Mouse (Mus musculus): ENCODE data around the gene BC053393.
"Not testable (repeated sequence)": the region's sequence is repeated elsewhere in the genome, so short reads cannot be mapped to it uniquely, and the experiment has no call there.

The BC053393 gene

DNA sequence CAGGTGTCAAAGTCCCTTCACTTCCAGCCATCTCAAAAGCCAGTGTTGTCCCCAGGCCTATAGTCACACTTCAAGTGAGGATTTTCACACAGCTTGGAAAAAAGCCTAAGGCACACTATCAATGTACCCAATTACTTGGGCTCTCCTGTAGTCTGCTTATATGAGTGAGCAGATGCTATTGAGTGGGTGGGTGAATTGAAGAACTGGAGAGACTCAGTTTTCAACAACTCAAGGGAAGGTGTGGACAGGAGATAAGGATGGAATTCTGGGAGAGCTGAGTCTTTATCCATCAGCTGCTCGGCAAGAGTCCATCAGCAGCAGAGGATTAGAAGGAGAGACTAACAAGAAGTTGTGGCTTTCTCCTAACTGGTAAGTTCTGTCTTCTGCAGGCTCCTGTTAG is at the start of gene BC053393:
Gene BC053393, plus strand, starts transcription at position 210 of the 400 bp plus-strand sequence.
- DNase-seq (ENCODE audit: low spot score in 2 of 2) = no peak

DNA sequence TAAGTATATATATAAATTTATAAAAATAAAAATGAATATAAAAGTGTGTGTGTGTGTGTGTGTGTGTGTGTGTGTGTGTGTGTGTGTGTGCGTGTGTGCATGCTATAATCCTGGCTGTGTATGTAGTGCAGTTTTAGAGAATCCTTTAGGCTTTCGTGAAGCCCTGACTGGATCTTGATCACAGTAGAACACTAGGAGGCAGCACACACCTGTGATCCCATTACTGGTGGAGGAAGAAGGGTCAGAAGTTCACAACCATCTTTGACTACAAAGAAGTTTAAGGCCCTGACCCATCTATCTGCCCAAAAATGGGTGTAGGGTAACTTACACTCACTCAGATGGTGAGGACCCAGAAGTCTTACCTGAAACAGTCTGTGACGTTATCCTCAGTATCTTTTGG is 48.6 kb upstream of the BC053393 start:
- DNase-seq (ENCODE audit: low spot score in 2 of 2) = no peak

DNA sequence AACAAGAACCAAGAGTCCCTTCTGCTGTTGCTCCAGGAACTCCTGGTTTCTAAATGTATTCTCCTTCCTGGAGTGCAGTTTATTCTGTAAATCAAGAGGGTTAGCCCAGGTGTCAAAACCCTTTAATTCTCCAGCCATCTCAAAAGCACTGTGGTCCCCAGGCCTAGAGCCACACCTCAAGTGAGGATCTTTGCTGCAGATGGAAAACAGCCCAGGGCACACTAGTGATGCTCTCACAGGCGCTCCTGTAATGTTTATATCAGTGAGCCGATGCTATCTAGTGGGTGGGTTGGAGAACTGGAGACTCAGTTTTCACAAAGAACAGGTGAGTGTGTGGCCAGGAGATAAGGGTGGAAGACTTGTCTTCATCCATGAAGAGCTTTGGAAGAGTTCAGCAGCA is 47.4 kb upstream of the BC053393 start, which contains the start of gene Gm12169:
Gene Gm12169, plus strand, starts transcription at position 301 of the 400 bp plus-strand sequence.
- DNase-seq (ENCODE audit: low spot score in 2 of 2) = no peak

DNA sequence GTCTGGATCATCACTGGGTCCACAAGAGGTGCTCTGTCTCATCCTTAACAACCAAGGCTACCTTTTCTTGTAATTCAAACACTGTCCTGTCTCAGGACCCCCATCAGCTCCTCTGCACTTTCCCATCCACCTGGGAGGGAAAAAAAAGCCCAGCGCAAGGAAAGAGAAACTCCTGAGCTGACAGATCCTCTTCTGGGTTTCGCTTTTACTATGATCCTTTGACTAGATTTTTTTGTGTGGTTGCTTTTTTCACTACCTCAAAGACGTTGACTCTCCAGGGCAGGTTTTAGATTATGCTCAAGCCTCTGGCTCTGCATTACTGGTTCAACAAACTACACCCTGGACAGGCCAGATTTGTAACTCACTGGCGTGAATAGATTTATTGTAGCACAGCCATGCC is 41.2 kb upstream of the BC053393 start:
- DNase-seq (ENCODE audit: low spot score in 2 of 2) = no peak

DNA sequence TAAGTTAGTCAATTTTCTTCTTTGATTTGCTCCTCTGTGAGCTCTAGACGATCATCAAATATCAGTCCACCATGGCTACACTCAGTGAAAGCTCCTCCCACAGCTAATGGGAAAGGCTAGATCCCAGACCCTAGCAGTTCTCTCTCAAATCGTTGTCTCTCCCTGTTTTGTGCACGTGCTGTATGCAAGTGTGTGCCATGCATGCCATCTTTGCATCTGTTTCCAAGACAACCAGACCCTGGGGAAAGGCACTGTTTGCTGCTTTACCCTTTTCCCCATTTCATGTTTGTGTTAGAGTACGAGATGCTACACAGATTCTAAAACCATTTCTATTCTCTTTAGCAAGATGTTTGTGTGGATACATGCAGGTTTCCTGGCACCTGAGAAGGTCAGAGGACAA is 34.4 kb upstream of the BC053393 start:
- DNase-seq (ENCODE audit: low spot score in 2 of 2) = no peak

DNA sequence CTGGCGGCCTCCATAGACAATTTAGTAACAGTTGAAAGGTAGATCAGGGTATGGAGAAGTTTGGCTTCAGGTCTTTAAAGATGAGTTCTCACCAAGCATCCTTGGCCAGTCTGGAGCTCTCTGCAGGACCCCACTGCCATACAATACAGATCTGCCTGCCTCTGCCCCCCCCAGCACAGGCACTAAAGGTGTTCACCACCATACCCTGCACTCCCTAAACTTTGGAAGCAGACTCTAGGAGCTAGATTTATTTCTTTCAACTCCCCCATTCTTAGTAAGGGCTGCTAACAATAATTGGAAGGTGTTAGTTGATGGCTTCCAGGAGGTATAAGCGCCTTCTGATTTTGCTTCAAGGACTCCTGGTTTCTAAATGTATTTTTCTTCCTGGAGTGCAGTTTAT is 27.8 kb upstream of the BC053393 start:
- no peak for DNase-seq (ENCODE audit: low spot score in 2 of 2)

DNA sequence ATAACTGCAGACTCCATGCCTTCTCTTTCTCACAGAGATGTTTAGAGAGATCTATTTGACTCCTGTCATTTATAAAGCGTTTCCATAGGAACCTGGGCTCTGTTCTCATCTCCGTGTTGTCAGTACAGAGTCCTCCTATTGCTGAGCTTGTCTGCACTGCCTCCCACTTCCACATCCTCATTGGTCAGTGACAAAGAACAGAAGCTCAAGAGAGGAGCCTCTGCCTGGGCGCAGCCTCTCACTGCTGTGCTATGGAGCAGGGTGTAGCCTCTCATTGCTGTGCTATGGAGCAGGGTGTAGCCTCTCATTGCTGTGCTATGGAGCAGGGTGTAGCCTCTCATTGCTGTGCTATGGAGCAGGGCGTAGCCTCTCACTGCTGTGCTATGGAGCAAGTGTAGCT is 21.6 kb upstream of the BC053393 start:
- DNase-seq (ENCODE audit: low spot score in 2 of 2) = no peak

DNA sequence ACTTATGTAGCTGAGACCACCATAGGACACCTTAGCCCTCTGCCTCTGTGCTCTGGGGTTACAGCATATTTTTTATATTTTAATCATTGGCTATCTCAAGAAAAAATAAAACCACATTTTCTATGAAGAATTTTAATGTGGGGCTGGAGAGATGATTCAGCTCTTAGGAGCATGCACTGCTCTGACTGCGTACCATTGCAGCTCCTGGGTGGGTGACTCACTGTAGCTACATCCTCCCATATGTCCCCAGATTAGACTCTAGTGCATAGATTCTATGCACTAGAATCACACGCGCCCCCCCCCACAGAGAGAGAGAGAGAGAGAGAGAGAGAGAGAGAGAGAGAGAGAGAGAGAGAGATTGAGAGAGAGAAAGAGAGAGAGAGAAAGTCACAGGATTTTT is 18.6 kb upstream of the BC053393 start:
- no peak for DNase-seq (ENCODE audit: low spot score in 2 of 2)

DNA sequence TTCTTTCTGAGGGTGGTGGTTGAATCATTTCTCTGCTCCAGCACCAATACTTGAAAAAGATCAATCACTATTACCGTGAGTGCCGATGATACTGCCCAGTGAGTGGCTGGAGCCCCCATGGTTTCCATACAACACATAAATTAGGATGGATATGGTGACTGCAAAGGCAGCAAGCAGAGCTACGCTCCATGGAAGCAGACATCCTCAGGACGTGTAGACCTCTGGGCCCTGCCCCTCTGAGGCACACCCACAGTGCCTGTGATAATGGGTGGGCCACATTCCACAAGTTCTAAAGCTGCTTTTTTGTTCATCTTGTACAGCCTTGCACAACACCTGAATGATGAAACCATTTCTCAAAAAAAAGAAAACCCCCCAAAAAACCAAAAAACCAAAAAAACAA is 10.2 kb upstream of the BC053393 start:
- no peak for DNase-seq (ENCODE audit: low spot score in 2 of 2)

DNA sequence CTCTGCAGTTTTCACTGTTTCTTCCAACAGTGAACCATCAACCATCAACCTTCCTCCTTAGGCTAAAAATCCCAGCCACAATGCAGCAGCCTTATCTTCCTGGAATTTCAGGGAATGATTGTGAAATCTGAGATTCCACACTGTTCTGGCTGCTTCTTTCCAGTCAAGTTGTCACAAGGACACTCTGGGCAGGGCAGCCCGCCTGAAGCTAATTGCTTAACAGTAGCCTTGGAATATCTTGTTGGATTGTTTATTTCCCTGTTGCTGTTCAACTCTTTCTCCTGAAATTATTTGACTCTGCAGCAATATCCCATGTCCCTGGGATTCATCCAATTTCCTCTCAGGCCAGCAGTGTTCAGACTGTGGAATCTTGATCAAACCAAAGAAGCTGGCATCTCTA is 6.7 kb upstream of the BC053393 start:
- DNase-seq (ENCODE audit: low spot score in 2 of 2) = no peak

DNA sequence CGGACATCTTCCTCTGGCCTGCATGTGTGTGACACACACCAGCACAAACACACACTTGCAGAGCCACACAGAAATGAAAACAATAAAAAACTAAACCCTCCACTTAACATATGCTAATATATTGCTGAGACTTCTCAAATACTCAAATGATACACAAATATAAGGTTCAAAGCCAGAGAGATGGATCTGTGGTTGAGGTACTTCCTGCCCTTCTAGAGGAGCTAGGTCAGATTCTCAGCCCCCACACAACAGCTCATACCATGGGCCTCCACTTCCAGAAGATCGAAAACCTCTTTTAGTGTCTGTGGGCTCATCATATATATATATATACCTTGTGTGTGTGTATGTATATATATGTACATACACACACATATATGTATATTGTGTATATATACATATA is 5.4 kb upstream of the BC053393 start:
- DNase-seq (ENCODE audit: low spot score in 2 of 2) = no peak

DNA sequence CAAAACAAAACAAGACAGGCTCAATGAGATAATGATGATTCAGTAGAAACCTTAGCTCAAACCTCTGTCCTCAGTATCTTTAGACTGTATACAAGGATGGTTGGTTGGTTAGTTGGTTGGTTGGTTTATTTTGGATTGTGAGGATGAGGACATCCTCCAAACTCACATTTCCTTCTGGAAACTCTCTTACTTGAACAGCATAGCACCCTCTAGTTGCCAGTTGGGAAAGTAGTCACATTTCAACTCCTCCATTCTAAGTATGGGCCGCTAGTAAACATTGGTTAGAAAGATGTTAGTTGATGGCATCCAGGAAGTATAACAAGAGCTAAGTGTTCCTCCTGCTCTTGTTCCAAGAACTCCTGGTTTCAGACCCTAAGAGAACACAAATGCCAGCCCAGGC is 2.2 kb upstream of the BC053393 start:
- no peak for DNase-seq (ENCODE audit: low spot score in 2 of 2)

DNA sequence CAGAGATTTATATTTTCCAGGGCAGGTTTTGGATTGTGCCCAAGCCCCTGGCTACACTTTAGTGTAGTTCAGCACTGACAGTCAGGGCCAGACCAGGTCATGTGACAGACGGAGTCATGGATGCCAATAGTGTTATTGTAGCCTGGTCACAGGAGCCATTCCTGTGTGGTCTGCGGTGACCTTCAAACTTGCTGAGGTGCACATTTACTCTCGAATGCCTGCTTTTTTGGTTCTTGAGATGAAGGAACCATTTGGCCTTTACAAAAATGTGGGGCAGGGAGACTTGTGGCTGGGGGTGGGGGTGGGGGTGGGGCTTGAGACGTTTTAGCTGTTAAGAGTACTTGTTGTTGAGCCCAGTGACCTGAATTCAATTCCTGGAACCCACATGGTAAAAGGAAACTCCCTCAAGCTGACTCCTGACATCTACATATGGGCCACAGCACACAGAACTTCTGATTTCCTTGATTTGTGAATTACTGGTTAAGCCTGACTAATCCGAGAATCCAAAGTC is 7.5 kb downstream of the BC053393 start:
- no peak for DNase-seq (ENCODE audit: low spot score in 2 of 2)

DNA sequence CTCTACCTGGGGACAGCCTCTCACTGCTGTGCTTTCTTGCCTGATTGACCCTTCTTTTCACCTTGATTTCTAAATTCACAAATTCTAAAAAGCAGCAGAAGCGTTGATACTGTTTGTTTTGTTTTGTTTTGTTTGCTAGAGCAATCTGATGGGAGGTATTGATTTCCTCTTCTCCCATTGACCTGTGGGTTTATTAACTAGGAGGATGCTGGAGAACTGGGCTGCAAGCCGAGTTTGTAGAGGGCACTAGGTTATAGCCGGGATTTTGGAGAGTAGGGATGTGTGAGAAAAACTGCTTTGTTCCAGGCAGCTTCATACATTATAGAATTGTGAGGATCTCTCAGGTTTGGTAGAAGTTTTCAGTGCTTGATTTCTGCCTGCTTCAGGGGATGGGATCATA is 9.1 kb downstream of the BC053393 start:
- no peak for DNase-seq (ENCODE audit: low spot score in 2 of 2)

DNA sequence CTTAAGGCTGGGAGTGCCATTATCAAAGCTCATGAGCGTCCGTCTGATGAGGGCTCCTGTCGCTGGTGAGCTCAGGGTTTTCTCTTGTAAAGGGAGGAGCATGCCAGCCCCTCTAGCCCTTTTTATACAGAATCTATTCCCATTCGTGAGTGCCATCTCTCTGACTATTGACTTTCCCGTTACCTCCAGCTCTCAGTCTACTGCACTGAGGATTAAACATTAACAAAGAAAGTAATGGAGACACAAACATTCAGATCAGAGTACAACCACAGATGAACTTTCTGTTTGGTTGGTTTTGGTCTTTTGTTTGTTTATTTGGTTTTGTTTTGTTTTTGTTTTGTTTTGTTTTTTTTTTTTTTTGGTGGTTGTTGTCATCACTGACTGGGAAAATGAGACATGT is 11.4 kb downstream of the BC053393 start:
- no peak for DNase-seq (ENCODE audit: low spot score in 2 of 2)

DNA sequence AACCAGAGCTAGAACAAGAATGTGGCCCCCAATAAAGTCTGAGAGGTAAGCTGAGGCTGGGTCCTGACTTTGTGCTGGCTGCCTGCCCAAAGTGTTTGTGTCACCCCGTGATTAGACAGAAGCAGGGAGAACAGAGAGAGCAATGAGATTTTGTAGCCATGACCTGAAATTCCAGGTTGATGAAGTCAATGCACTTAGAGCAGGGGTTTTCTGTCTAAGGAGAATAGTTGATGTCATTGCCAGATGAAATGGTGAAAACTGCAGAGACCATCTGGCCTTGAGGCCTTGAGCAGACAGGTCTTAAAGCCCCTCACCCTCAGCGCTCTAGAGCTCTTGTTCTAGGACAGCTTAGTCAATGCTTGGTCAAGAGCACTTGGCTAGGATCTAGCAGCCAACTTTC is 21.1 kb downstream of the BC053393 start:
- DNase-seq (ENCODE audit: low spot score in 2 of 2) = no peak

DNA sequence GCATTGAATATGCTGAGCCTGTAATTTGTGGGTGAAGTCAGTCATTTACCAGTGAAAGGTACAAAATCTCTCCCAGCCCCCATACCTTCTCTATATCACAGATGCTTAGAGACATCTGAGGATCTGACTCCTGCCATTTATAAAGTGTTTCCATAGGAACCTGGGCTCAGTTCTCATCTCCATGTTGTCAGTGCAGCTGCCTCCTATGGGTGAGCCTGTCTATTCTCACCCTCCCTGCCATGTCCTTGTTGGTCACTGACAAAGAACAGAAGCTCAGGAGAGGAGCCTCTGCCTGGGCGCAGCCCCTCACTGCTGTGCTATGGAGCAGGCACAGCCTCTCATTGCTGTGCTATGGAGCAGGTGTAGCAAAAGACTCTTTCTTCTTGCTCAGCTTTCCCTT is 48.6 kb downstream of the BC053393 start:
- no peak for DNase-seq (ENCODE audit: low spot score in 2 of 2)

DNA sequence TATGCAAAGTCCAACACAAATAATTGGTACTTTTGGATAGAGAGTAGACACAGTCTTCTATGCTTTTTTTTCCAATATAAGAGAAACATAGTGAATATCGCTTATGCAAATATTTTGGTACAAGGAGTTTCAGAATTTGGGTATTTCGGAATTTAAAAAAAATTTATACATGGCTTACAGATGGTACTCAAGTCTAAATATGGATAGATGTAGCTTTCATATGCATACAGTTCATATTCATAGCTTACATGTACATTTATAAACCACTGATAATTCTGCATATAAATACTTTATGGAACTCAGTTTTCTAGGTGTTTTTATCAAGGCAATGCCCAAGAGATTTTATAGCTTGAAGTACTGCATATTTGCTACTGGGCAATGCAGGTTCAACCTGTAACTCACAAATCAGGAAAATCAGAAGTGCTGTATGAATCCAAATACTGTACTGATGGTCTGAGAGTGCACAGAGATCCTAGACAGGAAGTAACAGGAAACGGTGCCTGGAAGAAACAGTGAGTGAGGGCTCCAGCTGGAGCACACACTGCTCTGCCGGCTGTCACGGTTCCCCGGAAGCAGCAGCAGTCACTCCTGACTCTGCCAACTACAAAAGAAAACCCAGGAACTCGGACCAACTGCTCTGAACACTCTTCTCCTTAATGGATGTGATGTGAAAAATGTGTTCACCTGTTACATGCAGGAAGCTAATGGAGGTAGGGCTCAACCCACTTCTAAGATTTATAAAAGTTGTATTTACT is 49.3 kb downstream of the BC053393 start:
- no peak for DNase-seq (ENCODE audit: low spot score in 2 of 2)

DNA sequence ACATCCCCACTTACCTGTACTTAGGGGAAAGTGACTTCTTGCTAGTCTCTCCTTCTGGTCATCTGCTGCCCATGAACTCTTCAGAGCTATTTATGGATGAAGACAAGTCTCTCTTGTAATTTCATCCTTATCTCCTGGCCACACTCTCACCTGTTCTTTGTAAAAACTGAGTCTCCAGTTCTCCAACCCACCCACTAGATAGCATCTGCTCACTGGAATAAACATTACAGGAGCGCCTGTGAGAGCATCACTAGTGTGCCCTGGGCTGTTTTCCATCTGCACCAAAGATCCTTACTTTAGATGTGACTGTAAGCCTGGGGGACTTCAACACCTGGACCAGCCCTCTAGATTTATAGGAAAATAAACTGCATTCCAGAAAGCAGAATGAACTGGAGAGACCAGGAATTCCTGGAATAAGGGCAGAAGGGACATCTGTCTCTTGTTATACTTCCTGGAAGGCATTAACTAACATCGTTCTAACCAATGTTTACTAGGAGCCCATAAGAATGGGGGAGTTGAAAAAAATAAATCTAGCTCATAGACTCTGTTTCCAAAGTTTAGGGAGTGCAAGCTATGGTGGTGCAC is 58.0 kb downstream of the BC053393 start, which contains the start of gene Dppa1:
Gene Dppa1, minus strand, starts transcription at position 51 of the 585 bp plus-strand sequence.
- no peak for DNase-seq (ENCODE audit: low spot score in 2 of 2)

DNA sequence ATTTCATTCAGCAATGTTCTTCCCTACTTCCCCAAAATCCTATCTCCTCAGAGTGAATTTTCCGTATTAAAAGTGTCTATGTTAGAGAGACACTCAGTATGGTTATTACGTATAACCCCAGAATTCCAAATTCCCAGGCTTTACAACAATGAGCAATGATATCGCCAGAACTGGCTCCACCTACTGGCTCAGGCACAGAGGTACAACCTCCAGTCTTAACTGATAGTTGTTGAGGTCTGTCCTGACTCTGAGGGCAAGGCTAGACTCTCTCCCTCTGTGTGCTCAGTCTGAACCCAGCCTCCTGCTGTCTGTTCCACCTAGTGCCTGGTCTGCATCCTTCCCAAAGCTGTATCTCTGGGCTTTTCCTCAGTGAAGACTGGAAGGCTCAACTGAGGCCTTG is 60.3 kb downstream of the BC053393 start:
- peak; percentile 14 to 23 for DNase-seq (ENCODE audit: low spot score in 2 of 2)

DNA sequence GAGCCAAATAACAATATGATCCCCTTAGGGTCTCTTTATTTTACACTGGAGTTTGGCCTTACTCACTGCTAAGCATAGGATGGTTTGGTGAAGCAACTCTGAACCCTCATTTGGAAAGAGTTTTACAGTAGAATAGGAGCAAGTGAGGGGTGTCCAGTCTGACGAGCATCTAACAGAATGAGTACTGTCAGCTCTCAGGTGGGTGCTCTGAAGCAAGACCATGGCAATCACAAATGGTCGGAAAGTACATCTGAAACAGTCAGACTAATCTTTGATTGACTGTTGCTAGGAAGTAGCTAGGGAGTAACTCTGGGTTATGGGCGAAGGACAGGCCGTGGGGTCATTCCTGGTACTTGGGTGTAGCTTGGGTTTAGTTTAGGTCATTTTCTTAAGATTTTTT is 64.2 kb downstream of the BC053393 start:
- DNase-seq (ENCODE audit: low spot score in 2 of 2) = not testable (repeated sequence)

DNA sequence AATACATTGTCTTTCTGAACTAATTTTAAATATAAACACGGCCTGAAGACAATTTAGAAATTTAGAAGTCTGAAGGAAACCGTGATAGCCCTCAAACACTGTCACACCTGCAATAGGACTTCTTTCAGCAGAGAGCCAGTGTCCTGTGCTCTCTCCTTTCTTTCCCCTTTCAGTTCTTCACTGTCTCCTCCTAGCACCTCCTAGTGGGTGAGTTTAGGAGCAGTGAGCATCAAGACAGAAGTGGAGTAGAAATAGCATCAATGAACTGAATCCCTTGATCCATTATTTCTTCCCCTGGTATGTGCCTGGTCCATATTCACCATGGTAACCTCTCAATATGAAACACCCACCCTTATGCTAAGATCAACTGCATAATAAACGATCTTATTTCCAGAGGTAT is 65.2 kb downstream of the BC053393 start:
- no peak for DNase-seq (ENCODE audit: low spot score in 2 of 2)
